Mouse (Mus musculus) ES-E14 (cell line): ENCODE results near the gene Gpr160.
"Not testable (repeated sequence)": the region's sequence is repeated elsewhere in the genome, so short reads cannot be mapped to it uniquely, and the experiment has no call there.

Experiments used
- CHD2 ChIP-seq: IDR thresholded peaks from 2 replicates; pipeline ENCODE4 v1.6.1; 2014; ENCODE audit warnings: mild to moderate bottlenecking, low read depth, low read length, inconsistent platforms
- HCFC1 ChIP-seq: IDR thresholded peaks from 2 replicates; pipeline ENCODE4 v1.6.1; 2012; ENCODE audit warnings: low read length, inconsistent platforms, borderline replicate concordance; ENCODE audit not compliant: insufficient read depth
- ZC3H11A ChIP-seq: IDR thresholded peaks from 2 replicates; pipeline ENCODE4 v1.6.1; 2012; ENCODE audit warnings: low read depth, mild to moderate bottlenecking, inconsistent platforms, low read length, borderline replicate concordance

DNA sequence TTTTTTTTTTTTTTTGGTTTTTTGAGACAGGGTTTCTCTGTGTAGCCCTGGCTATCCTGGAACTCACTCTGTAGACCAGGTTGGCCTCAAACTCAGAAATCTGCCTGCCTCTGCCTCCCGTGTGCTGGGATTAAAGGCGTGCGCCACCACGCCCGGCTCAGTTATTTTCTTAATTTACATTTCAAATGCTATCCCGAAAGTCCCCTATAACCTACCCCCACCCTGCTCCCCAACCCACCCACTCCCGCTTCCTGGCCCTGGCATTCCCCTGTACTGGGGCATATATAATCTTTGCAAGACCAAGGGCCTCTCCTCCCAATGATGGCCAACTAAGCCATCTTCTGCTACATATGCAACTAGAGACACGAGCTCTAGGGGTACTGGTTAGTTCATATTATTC lies 3.8 kb downstream of the Gpr160 start:
- TF ChIP-seq CHD2, HCFC1, ZC3H11A: not testable (repeated sequence)
